ENCODE assay signal across 16 mouse cellular contexts in genomic region chr8:95661575-95661974, GRCm38 (mm10).
"Had no signal": no experiment of that assay in that cellular context is flagged by ENCODE, and none has a peak within 500 bp of the region (broad histone marks: within the 10 kb centered on the region; RNA-seq: fewer than 3 reads in every experiment).

No protein-coding gene starts in this region.

- DNase-seq: lung, adult 18-20 months; lung, embryonic 14.5 days; lung, postnatal 10 days; lung, postnatal 4 days; retina, postnatal 1 day; right cerebral cortex, adult 18-20 months; right cerebral cortex, postnatal 25 days; right cerebral cortex, postnatal 4 days; spleen, adult 18-20 months; thymus, adult 18-20 months; thymus, postnatal 14 days; thymus, postnatal 36 days had no signal

- H3K4me2 ChIP-seq: lung, embryonic 14.5 days; midbrain, embryonic 12.5 days; midbrain, embryonic 15.5 days; neural tube, embryonic 12.5 days had no signal

- H3K36me3 ChIP-seq: midbrain, embryonic 10.5 days; midbrain, embryonic 12.5 days; midbrain, embryonic 15.5 days; neural tube, embryonic 12.5 days had no signal

- ATAC-seq: midbrain, embryonic 15.5 days had no signal

- H3K4me3 ChIP-seq: midbrain, embryonic 10.5 days; midbrain, embryonic 12.5 days; midbrain, embryonic 15.5 days; neural tube, embryonic 12.5 days had no signal

- H3K9ac ChIP-seq: lung, embryonic 14.5 days; midbrain, embryonic 12.5 days; midbrain, embryonic 15.5 days; neural tube, embryonic 12.5 days had no signal

- H3K27ac ChIP-seq: midbrain, embryonic 10.5 days; midbrain, embryonic 12.5 days; midbrain, embryonic 15.5 days; neural tube, embryonic 12.5 days had no signal

- H3K27me3 ChIP-seq: midbrain, embryonic 12.5 days; midbrain, embryonic 15.5 days; neural tube, embryonic 12.5 days had no signal

- H3K4me1 ChIP-seq: midbrain, embryonic 15.5 days had no signal

- H3K9me3 ChIP-seq: midbrain, embryonic 15.5 days; neural tube, embryonic 12.5 days had no signal
